Mouse (Mus musculus) gastrocnemius, adult 8-10 months (tissue): ENCODE measurements at regions not wholly inside any gene's neighbourhood (a gene's known extent, or its start where the extent isn't known, plus 50 kb on each side); places are given as distances from the start of the nearest gene placed in this dataset.

Experiments used
- DNase-seq, 2 experiments: peaks; one replicate each; pipeline ENCODE4 v3.0.0; 2022; ENCODE audit warnings: low spot score in 2 of 2

DNA sequence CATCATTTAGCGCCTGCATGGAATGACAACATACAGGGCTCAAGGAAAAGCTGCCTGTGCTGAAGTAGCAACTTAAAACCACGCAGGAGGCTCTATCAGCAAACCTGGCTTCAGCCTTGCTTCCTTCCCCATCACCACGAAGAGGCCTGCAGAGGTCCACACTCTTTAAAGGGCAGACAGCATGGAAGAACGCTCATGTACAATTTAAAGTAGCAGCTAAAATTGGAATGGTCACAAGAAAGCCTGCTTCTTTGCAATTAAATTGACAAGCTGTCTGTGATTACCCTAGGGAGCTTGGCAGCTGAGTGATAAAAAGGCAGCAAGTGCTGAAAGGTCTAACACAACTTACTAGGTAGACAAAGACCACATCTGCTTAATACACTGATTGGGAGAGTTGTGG is 210.4 kb upstream of the Pkn2 start:
- no peak for DNase-seq

DNA sequence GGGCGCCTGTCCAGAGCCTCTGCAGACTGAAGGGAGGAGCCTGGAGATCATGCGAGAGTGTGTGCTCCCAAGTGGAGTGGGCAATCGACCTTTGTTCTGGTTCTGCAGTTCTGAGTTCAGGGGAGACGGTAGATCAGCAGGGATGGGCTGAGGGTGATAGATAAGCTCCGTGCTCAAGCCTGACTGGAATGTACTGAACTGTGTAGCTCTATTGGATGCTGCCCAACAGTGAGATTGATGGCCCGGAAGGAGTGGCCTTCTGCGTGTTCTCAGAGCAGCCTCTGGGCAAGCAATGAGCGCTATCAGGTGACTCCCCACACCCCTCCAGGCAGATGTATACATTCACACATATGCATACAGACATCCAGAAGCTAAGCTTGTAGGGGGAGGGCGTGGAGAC is 209.1 kb upstream of the Pkn2 start:
- no peak for DNase-seq

DNA sequence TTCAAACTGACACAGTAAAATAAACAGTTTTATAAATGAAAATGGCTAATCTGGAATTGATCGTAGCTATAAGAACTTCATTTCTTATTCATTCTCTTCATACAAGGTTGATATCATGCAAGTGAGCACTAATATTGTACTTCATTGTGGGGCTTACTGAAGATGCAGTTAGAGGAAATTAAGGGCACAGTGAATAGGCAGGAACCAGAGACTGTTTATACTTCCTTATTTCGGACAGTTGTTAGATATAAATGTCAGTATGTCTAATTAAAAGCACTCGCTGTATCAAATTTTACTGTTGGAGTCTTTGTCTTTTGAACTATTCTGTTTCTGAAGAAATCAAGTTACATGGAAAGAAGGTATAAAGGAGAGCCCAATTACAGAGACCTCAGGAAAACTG is 208.5 kb upstream of the Pkn2 start:
- no peak for DNase-seq

DNA sequence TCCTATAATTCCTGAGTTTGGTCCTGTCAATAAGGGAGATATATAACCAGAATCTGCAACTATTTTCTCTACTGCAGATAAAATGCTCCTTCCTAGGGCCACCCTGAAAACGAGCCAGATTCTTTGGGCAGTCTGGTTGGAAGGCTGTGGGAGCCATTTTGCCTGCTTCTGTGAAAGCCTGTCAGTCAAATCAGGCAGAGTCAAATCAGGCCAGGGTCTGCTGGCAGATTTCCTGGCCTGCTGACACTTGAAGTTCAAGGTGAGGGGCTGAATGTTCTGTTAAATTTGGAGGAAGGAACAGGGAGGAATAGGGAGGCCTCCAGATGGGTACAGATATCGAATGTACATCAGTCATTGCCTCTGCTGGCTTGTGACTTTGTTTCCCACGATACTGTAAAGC is 206.0 kb upstream of the Pkn2 start:
- no peak for DNase-seq

DNA sequence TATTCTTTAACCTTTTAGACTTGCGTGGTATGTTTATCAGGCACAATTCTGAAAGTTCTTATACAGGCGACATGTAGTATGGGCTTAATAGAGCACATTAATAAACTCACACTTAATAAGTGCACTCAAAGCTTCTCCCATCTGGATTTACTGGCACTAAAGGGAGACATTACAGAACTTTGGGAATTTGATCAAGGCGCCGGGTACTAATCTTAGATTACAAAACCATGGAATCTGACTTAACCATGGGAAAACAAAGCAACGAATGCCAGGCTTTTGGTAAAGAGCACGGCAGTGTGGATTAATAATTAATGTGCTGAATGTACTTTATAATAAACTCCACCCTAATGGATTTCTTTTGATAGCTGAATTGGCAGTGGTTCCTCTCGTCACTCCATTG is 196.5 kb upstream of the Pkn2 start:
- DNase-seq: no peak

DNA sequence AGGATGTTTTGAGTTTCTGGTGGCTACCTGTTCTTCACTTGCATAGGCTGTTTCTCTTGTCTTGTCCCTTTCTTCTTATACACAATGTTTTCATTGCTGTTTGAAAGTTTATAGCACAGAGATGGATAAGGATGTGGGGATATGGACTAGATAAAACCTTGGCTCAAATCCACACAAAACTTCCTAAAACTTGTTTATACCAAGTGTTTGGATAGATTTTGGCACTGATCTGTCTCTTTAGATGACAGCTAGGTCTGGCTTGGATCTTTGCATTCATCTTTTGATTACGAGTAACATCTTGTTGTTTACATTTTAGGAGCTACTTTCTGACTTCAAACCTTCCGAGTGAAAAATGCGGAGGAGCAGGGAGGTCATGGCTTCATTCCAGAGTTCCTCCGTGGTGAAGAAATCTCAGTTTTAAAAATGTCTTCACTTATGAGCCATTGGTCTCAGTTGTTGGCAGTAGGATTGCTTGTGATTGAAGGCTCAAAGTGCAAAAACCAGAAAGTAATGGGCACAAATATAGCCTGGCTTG is 190.1 kb upstream of the Pkn2 start:
- no peak for DNase-seq

DNA sequence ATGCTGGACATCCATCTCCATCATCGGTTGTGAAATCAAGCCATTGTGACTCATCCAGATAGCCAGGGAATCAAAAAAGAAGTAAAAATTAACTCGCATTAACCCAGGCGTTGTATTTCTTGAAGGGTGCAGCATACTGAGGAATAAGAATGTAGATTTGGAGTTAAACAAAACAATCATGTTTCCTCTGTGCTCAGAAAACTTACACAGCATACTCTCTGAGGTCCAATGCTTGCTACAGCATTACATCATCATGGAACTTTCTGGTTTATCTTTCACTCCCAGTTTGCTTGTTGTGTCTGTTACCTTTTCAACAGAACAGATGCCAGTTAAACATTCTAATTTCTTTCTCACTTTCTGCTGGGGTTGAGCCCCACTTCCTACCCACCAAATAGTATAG is 173.1 kb upstream of the Pkn2 start:
- DNase-seq: no peak

DNA sequence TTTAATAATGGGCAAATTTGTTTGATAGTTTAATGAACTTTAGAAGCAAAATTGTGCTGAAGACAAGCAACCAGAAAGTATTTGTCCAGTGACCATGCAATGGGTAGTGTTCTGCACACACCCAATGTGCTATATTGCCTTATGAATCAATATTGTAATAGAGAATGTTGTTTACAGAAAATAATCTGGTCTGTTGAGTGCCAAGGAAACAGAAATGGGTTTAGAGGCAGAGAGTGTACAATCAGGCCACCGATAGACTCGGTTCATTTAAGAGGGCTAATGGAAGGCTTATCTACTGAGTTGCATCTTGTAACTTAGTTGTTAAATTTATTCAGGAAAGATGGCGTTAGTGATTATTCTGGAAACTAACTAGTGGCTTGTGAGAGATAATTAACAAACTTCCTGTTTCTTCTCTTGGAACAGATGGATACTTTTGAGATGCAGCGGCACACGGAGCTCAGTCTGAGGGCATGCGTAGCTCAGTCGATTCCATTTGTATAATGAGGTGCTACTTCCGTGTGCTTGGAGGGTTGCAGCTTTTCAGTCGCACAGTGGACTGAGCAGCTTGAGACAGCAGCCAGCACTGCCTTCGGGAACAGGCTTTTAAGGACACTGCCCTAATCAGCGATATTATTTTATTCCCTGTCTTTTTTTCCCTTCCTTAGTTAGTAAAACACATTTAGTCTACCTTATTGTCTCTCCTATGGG is 171.6 kb upstream of the Pkn2 start:
- DNase-seq: no peak

DNA sequence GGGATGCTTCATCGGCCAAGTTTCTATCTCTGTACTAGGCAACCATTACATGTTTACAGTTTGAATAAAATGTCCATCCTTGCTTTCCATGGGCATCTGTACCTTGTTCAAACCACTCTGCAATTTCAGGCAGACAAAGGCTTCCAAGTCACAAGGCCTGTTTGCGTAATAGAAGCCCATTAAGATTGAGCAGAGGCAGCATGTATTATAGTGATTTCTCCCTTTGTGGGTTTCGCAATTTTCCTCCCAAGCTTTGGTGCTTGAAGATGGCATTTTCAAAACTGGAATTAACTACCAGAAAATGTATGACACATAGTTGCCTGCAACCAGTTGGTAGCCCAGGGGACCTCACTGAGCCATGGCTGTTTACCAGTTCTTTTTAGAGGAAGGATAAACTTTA is 158.9 kb upstream of the Pkn2 start:
- DNase-seq: no peak

DNA sequence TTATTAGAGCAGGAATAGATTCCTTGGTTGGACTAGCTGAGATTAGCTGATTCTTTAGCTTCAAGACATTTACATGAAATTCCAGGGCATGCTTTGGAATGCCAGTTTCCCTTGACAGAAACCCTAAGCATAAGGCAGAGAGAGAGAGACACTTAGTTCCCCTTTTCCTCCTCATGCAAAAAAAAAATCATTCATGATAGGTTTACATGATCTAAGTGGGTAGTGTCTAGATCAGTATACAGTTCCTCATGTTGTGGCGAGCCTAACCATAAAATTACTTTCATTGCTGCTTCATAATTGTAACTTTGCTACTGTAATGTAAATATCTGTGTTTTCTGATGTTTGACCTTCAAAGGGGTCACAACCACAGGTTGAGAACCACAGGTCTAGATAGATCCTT is 154.3 kb upstream of the Pkn2 start:
- DNase-seq: no peak

DNA sequence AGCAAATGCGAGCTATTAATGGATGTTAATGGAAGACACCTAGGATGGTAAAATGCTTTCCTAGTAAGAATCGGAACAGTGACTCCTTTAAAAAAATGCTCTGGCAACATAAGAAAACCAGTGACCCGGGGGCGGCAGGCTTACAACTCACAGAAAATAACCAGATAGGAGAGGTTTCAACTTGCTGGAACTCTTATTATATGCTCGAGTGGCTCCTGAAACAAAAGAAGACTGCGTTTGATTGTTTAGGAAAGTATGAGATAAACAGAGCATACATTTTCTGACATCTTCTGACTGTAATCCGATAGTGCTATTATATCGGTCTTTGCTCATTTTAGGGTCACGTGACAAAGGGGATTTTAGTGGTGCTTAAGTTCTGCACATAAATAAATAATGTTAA is 152.8 kb upstream of the Pkn2 start:
- DNase-seq: no peak

DNA sequence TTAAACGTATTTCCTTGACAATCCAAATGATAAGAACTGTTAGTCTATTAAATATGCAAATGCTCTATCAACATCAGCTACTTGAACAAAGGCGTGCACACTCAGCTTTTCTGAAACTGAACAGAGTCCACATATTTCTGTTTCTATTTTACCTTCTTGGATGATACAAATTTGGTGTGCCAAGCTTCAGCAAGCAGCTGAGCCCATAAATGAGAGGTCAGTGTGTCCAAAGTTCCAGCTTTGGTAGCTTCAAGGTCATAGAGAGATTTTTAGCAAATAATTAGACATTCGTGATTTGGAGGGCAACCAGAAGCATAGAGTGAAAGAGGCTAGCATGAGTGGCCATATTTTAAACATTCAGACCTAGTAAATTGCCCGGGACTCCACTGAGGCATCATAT is 140.7 kb upstream of the Pkn2 start:
- no peak for DNase-seq

DNA sequence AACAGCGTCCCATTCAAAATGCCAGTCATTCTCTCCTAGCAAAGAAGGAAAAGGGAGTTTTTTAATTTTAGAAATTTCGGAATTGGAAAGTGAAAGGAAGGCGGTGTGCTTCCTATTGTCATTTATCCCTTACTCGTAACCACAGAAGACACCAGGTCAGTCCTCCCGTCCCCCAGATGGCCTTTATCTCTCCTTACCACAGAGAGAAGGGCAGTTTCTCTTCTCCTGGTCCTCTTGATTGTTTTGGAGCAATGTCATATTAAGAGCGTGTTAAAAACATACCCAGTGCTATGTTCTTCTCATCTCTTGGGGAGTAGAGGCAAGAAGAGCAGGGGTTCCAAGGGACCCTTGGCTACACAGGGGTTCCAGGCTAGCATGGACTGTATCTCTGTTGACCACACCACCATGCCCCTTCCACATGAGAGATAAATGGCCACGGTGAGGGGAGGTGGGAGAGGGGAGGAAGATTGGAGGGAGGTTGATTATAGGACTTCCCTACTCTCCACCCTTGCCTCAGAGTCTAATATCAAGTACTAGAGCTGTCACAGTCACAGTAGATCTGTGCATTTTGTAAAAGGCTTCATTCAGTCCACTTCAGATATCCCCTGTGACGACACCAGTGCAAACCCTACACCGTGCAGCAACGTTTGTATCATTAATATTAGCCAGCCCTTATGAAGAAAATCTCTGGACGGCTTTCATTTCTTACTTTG is 139.5 kb upstream of the Pkn2 start:
- no peak for DNase-seq

DNA sequence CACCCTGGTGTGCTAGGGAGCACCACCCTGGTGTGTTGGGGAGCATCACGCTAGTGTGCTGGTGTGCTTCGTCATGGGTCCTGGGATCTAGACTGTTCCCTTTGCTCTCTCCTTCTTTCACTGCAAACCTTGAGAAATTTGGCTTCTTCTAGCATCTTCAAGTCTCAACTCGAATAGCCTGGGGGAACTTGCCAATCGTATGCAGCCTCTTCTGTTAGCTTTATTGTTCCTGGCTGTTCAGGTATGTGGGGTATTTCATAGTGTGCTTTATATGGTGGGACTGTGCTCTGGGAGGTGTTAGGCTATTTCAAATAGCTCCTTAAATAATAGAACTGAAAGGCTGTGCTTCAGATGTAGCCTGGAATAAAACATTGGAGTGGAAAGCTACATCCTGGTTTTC is 135.7 kb upstream of the Pkn2 start:
- DNase-seq: no peak

DNA sequence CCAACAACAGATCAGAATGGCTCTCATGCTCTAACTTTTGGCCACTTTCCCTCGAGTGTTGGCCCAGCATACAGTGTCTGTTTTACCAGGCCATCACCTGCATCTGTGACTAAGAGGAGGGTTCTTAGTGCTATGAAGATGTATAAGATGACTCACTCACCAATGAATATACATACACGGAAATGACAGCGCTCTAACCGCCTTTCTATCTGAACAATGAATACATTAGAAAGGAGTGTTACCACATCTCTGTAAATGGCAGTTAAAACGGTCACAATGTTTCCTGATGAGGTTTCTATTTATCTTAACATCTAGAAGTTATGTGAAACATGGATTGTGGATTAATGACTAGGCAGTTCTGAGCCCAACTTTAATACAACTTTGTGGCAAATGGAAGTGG is 135.0 kb upstream of the Pkn2 start:
- DNase-seq: no peak

DNA sequence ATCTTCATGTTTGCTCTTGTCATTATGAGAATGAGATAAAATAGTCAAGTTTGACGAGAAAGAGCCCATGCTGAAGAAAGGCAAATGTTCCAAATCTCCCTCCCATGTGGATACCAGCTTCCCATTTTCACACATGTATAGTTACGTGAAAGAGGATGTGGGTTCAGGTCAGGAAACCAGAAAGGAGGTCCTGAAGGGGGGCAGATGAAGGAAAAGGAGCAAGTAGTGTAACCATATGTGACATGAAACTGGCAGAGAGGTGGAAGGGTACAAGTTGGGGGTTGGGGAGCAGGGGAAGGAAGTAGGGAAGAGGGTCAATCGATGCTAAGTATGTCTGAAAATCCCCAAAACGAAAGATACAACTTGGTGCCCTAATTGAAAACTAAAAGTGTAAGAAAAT is 132.6 kb upstream of the Pkn2 start:
- DNase-seq: no peak

DNA sequence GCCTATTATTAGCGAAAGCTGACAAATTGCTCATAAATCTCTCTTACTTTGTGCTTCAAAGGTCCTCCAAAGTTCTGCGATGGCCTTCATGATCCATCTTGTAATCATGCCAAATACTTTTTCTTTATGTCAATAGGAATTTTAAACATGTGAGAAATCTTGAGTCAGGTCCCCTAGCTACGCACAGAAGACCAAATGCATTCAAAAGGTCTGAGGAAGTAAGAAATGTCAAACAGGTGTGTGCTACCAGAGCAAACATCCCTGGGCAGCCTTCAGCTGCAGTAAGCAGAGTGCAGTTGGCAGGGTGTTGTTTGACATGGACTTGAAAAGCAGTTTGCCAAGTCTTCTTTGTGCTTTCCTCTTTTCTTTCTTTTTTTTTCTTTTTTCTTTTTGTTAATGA is 125.2 kb upstream of the Pkn2 start:
- DNase-seq: no peak

DNA sequence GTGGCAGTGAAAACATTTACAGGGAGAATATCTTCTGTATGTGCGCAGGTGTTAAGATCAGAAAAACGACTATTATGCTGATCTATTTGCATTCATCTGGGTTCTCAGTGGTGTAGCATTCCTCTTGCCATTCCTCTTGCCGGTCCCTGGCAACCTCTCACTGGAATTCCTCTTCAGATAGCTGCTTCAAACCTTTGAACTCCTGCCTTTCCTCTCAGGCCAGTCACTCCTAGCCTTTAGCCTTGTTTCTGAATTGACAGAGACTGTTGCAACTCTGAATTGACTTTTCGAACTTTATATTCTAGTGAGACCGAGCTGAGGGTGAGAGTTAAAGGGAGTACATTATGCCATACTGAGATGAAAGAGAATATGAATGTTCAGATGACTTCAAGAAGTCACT is 120.1 kb upstream of the Pkn2 start:
- DNase-seq: no peak

DNA sequence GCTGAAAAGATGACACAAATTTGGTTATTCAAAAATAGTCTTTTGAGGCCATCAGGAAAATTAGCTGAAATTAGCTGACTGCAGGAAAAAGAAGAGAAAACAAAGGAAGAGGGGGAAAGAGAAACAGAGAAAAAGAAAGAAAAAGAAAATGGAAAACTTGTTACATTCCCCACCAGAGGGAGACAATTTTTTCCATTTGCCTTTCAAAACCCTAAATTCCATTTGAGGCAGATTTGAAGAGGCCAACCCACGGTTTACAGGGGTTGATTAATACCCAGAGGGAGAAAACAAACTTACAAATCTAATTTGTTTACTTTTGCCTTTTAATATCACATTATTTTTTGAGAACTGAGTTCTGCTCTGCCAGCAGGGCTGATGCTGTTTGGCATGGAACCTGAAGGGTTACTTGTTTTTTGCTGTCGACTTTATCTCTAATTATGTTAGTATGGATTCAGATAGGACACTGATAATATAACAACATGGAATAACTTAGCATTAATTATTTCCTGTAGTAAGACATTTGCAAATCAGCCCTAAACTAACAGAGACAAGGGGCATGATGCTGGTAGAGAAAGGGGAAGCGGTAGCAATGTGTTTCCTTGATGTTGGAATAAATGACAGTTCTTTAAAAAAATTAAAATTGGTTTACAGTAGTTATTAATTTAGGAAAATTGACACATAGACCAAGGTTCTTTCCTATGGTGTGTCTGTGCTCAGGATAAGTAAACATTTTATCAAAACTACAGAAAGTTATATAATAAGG is 114.4 kb upstream of the Pkn2 start:
- no peak for DNase-seq

DNA sequence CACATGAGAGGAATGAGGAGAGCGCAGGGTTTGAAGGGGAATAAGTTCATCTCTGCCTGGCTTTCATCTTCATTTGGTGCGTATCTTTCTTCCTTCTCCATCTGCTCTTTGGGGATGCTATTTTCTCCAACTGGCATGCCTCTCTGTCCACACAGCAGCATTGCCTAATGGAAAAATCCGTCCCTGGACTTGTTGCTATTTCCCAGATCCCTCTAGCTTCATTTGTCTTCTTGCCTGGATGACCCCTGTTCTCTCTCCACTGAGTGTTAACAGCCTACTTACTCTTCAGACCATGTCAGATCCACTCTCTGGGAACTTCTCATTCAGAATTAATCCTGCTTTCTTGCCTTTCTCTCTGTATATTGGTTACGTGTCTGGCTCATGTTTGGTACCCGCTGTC is 102.7 kb upstream of the Pkn2 start:
- no peak for DNase-seq

DNA sequence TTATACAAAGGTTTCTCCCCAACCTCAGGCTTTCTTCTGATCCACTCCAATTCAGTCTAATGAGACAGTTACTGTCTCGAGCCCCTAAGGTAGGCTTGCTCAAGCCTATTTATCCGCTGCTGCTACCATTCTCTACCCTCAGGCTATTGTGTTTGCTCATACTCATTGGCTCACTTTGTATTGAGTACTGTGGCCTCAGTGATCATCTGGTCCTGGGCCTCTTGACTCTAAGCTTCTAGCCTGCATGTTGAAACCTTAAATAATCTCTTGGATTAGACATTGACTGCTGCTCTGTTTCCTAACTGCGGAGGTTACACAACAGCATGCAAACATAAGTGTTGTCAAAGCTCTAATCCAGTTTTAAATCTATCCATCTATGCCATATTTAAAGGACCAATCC is 99.4 kb upstream of the Pkn2 start:
- no peak for DNase-seq

DNA sequence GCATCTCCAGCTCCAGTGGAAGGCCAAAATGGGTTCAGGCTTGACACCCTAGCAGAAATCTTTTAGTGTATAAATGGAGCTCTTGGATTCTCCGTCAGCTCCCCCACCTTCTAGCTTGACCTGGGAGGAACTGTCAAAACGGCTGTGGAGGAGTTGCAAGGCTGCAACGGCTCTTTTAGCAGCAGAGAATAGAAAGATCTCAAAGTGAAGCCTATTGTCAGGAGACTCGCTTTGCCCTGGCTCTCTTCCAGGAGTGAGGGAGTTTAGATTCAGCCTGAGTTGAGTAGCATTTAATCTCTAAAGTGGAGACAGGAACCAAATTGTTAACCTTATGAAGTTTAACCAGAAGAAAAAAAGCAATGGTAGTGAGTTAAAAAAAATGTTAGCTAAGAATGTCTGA is 97.4 kb upstream of the Pkn2 start:
- no peak for DNase-seq
